Mouse (Mus musculus): ENCODE measurements at regions not wholly inside any gene's neighbourhood (a gene's known extent, or its start where the extent isn't known, plus 50 kb on each side); places are given as distances from the start of the nearest gene placed in this dataset.

DNA sequence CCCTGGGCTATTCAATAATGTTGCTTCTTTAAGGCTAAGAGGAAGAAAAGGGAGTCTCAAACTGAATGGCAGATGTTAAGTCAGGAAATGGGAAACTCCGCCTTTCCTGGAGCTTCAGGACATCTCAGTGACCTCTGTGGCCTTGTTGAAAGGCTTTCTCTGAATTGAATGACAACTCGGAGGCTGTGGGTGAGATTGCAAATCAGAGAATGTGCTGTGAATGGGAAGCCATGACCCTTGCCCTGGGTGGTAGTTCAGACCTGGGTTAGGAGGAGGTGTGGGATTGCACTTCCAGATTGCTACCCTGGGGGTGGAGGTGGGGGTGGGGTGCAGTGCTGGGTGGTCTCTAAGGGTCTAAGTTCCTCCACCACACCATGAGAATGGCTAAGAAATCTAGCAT lies 213.8 kb upstream of the Rbms1 start:
- H3K36me3 ChIP-seq (replicated peaks; ENCODE audit: control insufficient read depth, insufficient read depth, low read depth, low read length) = no peaks in the 10 kb centered on the region
- no peaks in the 10 kb centered on the region for H3K4me1 ChIP-seq (ENCODE audit: control insufficient read depth, insufficient read depth, low read length)
- H3K27me3 ChIP-seq (ENCODE audit: control insufficient read depth, insufficient read depth, low read length) = no peaks in the 10 kb centered on the region
- ATAC-seq (replicated peaks; ENCODE audit: insufficient number of reproducible peaks, low FRiP score, low TSS enrichment, low read depth) = no peak
- WGBS = 4% methylated on average over 2 of the region's 2 CpGs
- no peak overlapping the region for H3K27ac ChIP-seq (replicated peaks; ENCODE audit: low read depth, low read length)
- no peak overlapping the region for H3K4me2 ChIP-seq (ENCODE audit: low read depth, low read length)
- H3K9me3 ChIP-seq (replicated peaks; ENCODE audit: control insufficient read depth, low read length) = no peaks in the 10 kb centered on the region
- no peak overlapping the region for H3K4me3 ChIP-seq (ENCODE audit: low read depth, low read length)
- H3K9ac ChIP-seq (replicated peaks; ENCODE audit: low read length) = no peak overlapping the region
- peak; percentile 38 for DNase-seq (ENCODE audit: low spot score)

DNA sequence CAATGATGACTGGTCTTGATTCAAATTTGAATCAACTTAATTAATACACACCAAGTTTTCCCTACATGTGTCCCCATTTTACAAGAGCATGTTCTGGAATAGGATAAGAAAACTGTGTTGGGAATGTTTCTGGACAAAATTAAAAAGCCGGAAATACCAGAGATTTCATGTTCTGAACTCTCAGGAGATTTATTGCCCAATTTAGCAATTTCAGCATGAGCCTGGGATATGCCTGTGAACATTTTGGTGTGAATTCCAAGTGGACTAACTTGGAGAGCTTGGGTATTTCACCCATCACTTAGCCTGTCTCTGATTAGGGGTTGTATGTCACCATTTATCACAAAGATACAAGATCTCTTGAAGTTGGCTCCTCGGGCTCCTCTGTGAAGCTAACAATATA lies 210.6 kb upstream of the Rbms1 start:
- Histone ChIP-seq H3K9me3 (replicated peaks; ENCODE audit: control insufficient read depth, low read length) (no peaks in the 10 kb centered on the region), H3K4me2 (ENCODE audit: low read depth, low read length) (no peak overlapping the region), H3K4me1 (ENCODE audit: control insufficient read depth, insufficient read depth, low read length) (no peaks in the 10 kb centered on the region), H3K4me3 (ENCODE audit: low read depth, low read length) (no peak overlapping the region), H3K27me3 (ENCODE audit: control insufficient read depth, insufficient read depth, low read length) (no peaks in the 10 kb centered on the region), H3K9ac (replicated peaks; ENCODE audit: low read length) (no peak overlapping the region), H3K27ac (replicated peaks; ENCODE audit: low read depth, low read length) (no peak overlapping the region), H3K36me3 (replicated peaks; ENCODE audit: control insufficient read depth, insufficient read depth, low read depth, low read length) (no peaks in the 10 kb centered on the region)
- no peak for ATAC-seq (replicated peaks; ENCODE audit: insufficient number of reproducible peaks, low FRiP score, low TSS enrichment, low read depth)
- DNase-seq (ENCODE audit: low spot score) = no peak
- WGBS = 53% methylated on average over 2 of the region's 2 CpGs

GRCm38 (mm10) chr2:61161336-61161735 lies 198.3 kb upstream of the Rbms1 start:
- Histone ChIP-seq H3K4me3 (ENCODE audit: low read depth, low read length) (no peak overlapping the region), H3K36me3 (replicated peaks; ENCODE audit: control insufficient read depth, insufficient read depth, low read depth, low read length) (no peaks in the 10 kb centered on the region), H3K4me2 (ENCODE audit: low read depth, low read length) (no peak overlapping the region), H3K27ac (replicated peaks; ENCODE audit: low read depth, low read length) (no peak overlapping the region), H3K27me3 (ENCODE audit: control insufficient read depth, insufficient read depth, low read length) (no peaks in the 10 kb centered on the region), H3K4me1 (ENCODE audit: control insufficient read depth, insufficient read depth, low read length) (no peaks in the 10 kb centered on the region), H3K9ac (replicated peaks; ENCODE audit: low read length) (no peak overlapping the region), H3K9me3 (replicated peaks; ENCODE audit: control insufficient read depth, low read length) (no peaks in the 10 kb centered on the region)
- DNase-seq (ENCODE audit: low spot score) (no peak), ATAC-seq (replicated peaks; ENCODE audit: insufficient number of reproducible peaks, low FRiP score, low TSS enrichment, low read depth) (no peak)
- 84% methylated on average over 1 of the region's 1 CpGs for WGBS

DNA sequence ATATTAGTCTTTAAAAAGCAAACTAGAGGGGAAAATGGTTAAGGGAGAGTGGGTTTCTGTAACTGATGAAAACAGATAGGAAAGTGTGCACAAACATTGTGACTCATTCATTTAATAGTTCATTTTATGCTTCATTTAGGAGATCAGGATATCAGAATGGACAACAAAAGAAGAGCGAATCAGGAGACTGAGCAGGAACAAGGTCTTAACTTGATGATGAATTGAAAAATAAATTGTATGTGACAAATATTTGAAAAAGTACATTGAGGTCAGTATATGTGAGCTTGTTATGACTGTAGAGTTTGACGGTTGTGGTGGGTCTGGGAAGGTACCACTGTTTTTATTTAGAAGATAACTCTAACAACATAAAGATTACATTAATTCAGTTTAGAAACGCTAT lies 196.8 kb upstream of the Rbms1 start:
- Histone ChIP-seq H3K9me3 (replicated peaks; ENCODE audit: control insufficient read depth, low read length) (no peaks in the 10 kb centered on the region), H3K27me3 (ENCODE audit: control insufficient read depth, insufficient read depth, low read length) (no peaks in the 10 kb centered on the region), H3K9ac (replicated peaks; ENCODE audit: low read length) (no peak overlapping the region), H3K4me1 (ENCODE audit: control insufficient read depth, insufficient read depth, low read length) (no peaks in the 10 kb centered on the region), H3K4me2 (ENCODE audit: low read depth, low read length) (no peak overlapping the region), H3K4me3 (ENCODE audit: low read depth, low read length) (no peak overlapping the region), H3K27ac (replicated peaks; ENCODE audit: low read depth, low read length) (no peak overlapping the region), H3K36me3 (replicated peaks; ENCODE audit: control insufficient read depth, insufficient read depth, low read depth, low read length) (no peaks in the 10 kb centered on the region)
- ATAC-seq (replicated peaks; ENCODE audit: insufficient number of reproducible peaks, low FRiP score, low TSS enrichment, low read depth) (no peak), DNase-seq (ENCODE audit: low spot score) (no peak)
- 80% methylated on average over 3 of the region's 3 CpGs for WGBS

GRCm38 (mm10) chr2:61138998-61139631 lies 176.1 kb upstream of the Rbms1 start:
- Histone ChIP-seq H3K27ac (replicated peaks; ENCODE audit: low read depth, low read length) (peak overlapping the region; percentile 41; the same call in 1 of the 2 replicates), H3K9ac (replicated peaks; ENCODE audit: low read length) (no peak overlapping the region), H3K4me2 (ENCODE audit: low read depth, low read length) (no peak overlapping the region), H3K4me3 (ENCODE audit: low read depth, low read length) (no peak overlapping the region), H3K9me3 (replicated peaks; ENCODE audit: control insufficient read depth, low read length) (no peaks in the 10 kb centered on the region), H3K36me3 (replicated peaks; ENCODE audit: control insufficient read depth, insufficient read depth, low read depth, low read length) (no peaks in the 10 kb centered on the region), H3K4me1 (ENCODE audit: control insufficient read depth, insufficient read depth, low read length) (no peaks in the 10 kb centered on the region), H3K27me3 (ENCODE audit: control insufficient read depth, insufficient read depth, low read length) (no peaks in the 10 kb centered on the region)
- peak; percentile 67 for DNase-seq (ENCODE audit: low spot score)
- ATAC-seq (replicated peaks; ENCODE audit: insufficient number of reproducible peaks, low FRiP score, low TSS enrichment, low read depth) = peak; percentile 39
- WGBS = 44% methylated on average over 19 of the region's 19 CpGs

DNA sequence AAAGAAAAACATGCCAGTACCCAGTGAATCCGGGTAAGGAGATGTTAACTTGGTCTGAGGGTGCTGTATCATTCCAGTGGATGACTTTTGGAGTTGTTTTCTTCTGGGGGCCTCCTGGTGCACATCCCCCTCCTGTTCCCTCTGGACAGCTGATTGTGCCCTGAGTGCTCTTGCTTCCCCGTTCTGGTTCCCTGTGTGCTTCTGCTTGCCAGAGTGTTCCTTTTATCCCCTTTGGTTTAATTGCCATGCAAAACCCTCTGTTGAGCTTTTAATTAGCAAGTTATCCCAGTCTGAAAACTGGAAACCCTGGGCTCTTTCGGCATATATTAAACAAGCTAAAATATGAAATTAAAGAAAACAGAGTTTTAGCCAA lies 175.6 kb upstream of the Rbms1 start:
- no peak overlapping the region for H3K9ac ChIP-seq (replicated peaks; ENCODE audit: low read length)
- H3K4me3 ChIP-seq (ENCODE audit: low read depth, low read length) = no peak overlapping the region
- DNase-seq (ENCODE audit: low spot score) (peak; percentile 15), ATAC-seq (replicated peaks; ENCODE audit: insufficient number of reproducible peaks, low FRiP score, low TSS enrichment, low read depth) (no peak)
- no peaks in the 10 kb centered on the region for H3K36me3 ChIP-seq (replicated peaks; ENCODE audit: control insufficient read depth, insufficient read depth, low read depth, low read length)
- no peaks in the 10 kb centered on the region for H3K4me1 ChIP-seq (ENCODE audit: control insufficient read depth, insufficient read depth, low read length)
- no peaks in the 10 kb centered on the region for H3K9me3 ChIP-seq (replicated peaks; ENCODE audit: control insufficient read depth, low read length)
- H3K4me2 ChIP-seq (ENCODE audit: low read depth, low read length) = no peak overlapping the region
- no peak overlapping the region for H3K27ac ChIP-seq (replicated peaks; ENCODE audit: low read depth, low read length)
- 43% methylated on average over 3 of the region's 3 CpGs for WGBS
- H3K27me3 ChIP-seq (ENCODE audit: control insufficient read depth, insufficient read depth, low read length) = no peaks in the 10 kb centered on the region

DNA sequence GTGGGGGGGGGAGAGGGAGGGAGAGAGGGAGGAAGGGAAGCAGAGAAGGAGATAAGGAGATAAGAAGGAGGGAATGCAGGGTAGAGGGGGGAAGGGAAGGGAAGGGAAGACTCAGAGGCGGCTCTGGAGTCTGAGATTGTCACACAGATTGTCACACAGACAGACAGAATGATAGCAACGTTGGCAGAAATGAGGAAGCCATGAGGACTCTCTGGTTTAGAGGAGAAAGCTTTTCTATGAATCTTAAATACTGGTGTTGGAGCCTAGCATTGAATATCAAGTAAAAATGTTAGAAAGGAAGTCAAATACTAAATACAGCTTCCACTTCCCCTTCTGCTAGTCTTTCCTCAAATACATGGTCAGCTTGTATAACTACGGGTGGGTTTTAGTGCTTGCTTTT lies 174.4 kb upstream of the Rbms1 start:
- no peaks in the 10 kb centered on the region for H3K27me3 ChIP-seq (ENCODE audit: control insufficient read depth, insufficient read depth, low read length)
- H3K36me3 ChIP-seq (replicated peaks; ENCODE audit: control insufficient read depth, insufficient read depth, low read depth, low read length) = no peaks in the 10 kb centered on the region
- no peaks in the 10 kb centered on the region for H3K9me3 ChIP-seq (replicated peaks; ENCODE audit: control insufficient read depth, low read length)
- H3K27ac ChIP-seq (replicated peaks; ENCODE audit: low read depth, low read length) = no peak overlapping the region
- H3K9ac ChIP-seq (replicated peaks; ENCODE audit: low read length) = no peak overlapping the region
- no peaks in the 10 kb centered on the region for H3K4me1 ChIP-seq (ENCODE audit: control insufficient read depth, insufficient read depth, low read length)
- no peak overlapping the region for H3K4me3 ChIP-seq (ENCODE audit: low read depth, low read length)
- H3K4me2 ChIP-seq (ENCODE audit: low read depth, low read length) = no peak overlapping the region
- DNase-seq (ENCODE audit: low spot score) = no peak
- ATAC-seq (replicated peaks; ENCODE audit: insufficient number of reproducible peaks, low FRiP score, low TSS enrichment, low read depth) = no peak
- 52% methylated on average over 3 of the region's 3 CpGs for WGBS

DNA sequence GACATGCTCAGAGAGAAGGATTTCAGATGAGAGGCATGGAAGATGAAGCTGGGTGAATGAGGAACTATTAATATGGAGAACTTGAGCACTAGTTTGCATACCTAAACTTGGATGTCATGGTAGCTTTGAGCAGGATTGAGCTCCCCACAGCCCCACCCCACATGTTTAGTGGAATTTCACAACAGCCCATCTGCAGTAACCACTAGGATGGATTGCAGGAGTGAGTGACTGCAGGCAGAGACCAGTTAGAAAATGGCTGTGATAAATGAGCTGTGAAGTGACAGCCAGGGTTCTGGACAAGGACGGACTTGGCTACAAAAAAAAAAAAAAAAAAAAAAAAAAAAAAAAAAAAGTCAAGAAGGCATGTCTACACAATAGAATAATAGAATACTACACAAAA lies 173.9 kb upstream of the Rbms1 start:
- H3K36me3 ChIP-seq (replicated peaks; ENCODE audit: control insufficient read depth, insufficient read depth, low read depth, low read length) = no peaks in the 10 kb centered on the region
- DNase-seq (ENCODE audit: low spot score) (no peak), ATAC-seq (replicated peaks; ENCODE audit: insufficient number of reproducible peaks, low FRiP score, low TSS enrichment, low read depth) (no peak)
- H3K9ac ChIP-seq (replicated peaks; ENCODE audit: low read length) = no peak overlapping the region
- H3K4me3 ChIP-seq (ENCODE audit: low read depth, low read length) = no peak overlapping the region
- 33% methylated on average over 1 of the region's 1 CpGs for WGBS
- H3K4me2 ChIP-seq (ENCODE audit: low read depth, low read length) = no peak overlapping the region
- H3K9me3 ChIP-seq (replicated peaks; ENCODE audit: control insufficient read depth, low read length) = no peaks in the 10 kb centered on the region
- H3K27me3 ChIP-seq (ENCODE audit: control insufficient read depth, insufficient read depth, low read length) = no peaks in the 10 kb centered on the region
- H3K27ac ChIP-seq (replicated peaks; ENCODE audit: low read depth, low read length) = no peak overlapping the region
- H3K4me1 ChIP-seq (ENCODE audit: control insufficient read depth, insufficient read depth, low read length) = no peaks in the 10 kb centered on the region

Data from embryonic facial prominence, embryonic 11.5 days (tissue).